Mouse (Mus musculus) E14TG2a.4 (cell line): Measurements from ENCODE around the gene Zfp579.

Experiments
- CTCF ChIP-seq: conservative IDR thresholded peaks from 2 replicates; pipeline ENCODE4 v1.5.1; 2014; ENCODE audit warnings: low read length
- POU5F1 ChIP-seq: IDR thresholded peaks from 2 replicates; pipeline ENCODE4 v1.6.1; 2014; ENCODE audit warnings: low read length, borderline replicate concordance

DNA sequence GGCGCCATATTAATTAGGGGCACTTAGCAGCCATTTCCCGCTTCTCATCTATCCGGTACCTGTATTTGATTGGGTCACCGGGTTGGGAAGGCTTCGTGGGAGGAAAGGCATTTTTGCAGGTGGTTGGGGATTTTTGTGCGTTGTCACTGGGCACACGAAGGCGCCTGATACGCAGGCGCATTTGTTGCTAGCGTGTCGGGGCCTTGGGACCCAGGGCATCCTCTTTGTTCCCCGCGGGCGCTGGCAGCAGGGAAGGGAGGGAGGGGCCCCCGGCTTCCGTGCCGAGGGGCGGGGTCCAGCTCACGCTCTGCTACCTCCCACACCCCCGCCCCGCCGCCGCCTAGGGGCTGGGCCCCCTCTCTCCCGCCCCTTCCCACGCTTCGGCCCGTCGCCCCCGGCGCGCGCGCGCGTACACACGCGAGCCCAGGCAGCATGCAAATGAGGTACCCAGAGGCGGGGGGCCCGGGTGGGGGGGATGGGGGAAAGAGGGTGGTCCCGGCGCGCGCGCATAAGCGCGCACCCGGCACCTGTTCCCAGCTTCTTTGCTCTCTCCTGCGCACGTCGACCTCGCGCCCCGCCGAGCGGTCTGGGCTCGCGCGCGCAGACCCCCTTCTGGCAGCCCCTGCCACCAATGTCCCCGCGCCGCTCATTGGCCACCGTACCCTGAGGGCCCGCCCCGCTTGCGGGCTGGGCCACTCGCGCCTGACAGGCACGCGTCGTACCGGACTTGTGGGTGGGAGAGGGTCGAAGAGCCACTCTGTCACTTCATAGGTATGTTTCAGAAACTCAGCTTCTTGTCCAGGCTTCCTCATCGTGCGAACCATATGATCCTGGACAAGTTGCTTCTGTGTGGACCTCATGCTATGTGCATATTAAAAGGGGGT is 19.4 kb upstream of the Zfp579 start, which contains the start of gene Gm44973:
- TF ChIP-seq CTCF: no peak
- no peak for TF ChIP-seq POU5F1
